Mouse (Mus musculus) neural tube, embryonic 12.5 days (tissue): ENCODE data around the gene Tmem151b. TPM values are rescaled to one million over a fixed set of nuclear protein-coding genes. Genes with fewer than 3 reads are reported as not detected.

Experiments
- ATAC-seq: fragments of 200-750 bp; cut with Nextera tagmentation; 2 replicates; pipeline ENCODE4 v1.8.0; 2017; ENCODE audit warnings: low read depth, mild to moderate bottlenecking, moderate TSS enrichment, moderate library complexity; ENCODE audit not compliant: low FRiP score
- H3K27ac ChIP-seq: fragments of 300-500 bp; sonication (generic); 2 replicates; pipeline ENCODE4 v1.5.1; 2016
- H3K27me3 ChIP-seq: fragments of 300-500 bp; sonication (generic); replicated peaks from 2 replicates; pipeline ENCODE4 v1.6.1; 2016; ENCODE audit warnings: mild to moderate bottlenecking
- H3K36me3 ChIP-seq: fragments of 300-500 bp; sonication (generic); 2 replicates; pipeline ENCODE4 v1.6.1; 2016; ENCODE audit warnings: mild to moderate bottlenecking
- H3K4me1 ChIP-seq: fragments of 300-500 bp; sonication (generic); 2 replicates; pipeline ENCODE4 v1.6.1; 2016
- H3K4me2 ChIP-seq: fragments of 300-500 bp; sonication (generic); replicated peaks from 2 replicates; pipeline ENCODE4 v1.6.1; 2016; ENCODE audit warnings: mild to moderate bottlenecking
- H3K4me3 ChIP-seq: fragments of 300-500 bp; sonication (generic); 2 replicates; pipeline ENCODE4 v1.5.1; 2016
- H3K9ac ChIP-seq: fragments of 300-500 bp; sonication (generic); 2 replicates; pipeline ENCODE4 v1.6.1; 2016; ENCODE audit warnings: mild to moderate bottlenecking
- H3K9me3 ChIP-seq: fragments of 300-500 bp; sonication (generic); 2 replicates; pipeline ENCODE4 v1.6.1; 2016; ENCODE audit warnings: mild to moderate bottlenecking
- WGBS: fragments of 180-500 bp; shearing (Covaris S2); methylation state at CpG from one replicate; pipeline ENCODE4 v1.1.7; 2016; 5-methylcytosine and 5-hydroxymethylcytosine counted together
- polyA plus RNA-seq: library from polyadenylated mRNA; unstranded; fragments of >200 nt; fragmentation: Nextera tagmentation; extraction: Ambion mirVana; gene quantifications from 2 replicates; pipeline ENCODE4 v1.2.1, GENCODE M21; 2016

Gene Tmem151b
- polyA plus RNA-seq, 1 experiment from 2014 or later, result 10.5 TPM

DNA sequence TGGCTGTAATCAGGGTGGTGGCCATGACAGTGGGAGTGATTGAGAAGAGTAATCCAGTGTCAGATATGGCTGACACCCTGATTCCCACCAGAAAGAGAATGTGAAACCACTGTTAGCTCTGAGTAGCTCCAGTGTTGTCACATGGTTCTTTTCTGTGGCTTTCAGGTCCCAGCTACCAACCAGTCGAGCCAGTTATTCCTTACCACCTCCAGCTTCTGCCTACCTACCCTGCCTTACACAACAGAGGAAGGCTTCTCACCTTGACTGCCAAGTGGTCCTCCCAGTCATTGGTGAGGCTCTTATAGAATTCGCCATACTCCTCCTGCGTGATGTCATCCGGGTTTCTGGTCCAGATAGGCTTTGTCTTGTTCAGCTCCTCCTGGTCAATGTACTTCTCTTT lies 20.5 kb upstream of the Tmem151b start:
- Histone ChIP-seq H3K27ac (no peak overlapping the region), H3K4me1 (peaks cover 45% of the 10 kb centered on the region), H3K27me3 (no peaks in the 10 kb centered on the region), H3K36me3 (peaks cover 63% of the 10 kb centered on the region), H3K4me3 (no peak overlapping the region), H3K4me2 (no peak overlapping the region), H3K9me3 (no peaks in the 10 kb centered on the region), H3K9ac (no peak overlapping the region)
- no peak for ATAC-seq
- WGBS, result 89% methylated on average over 4 of the region's 4 CpGs

GRCm38 (mm10) chr17:45568990-45569389 lies 19.5 kb upstream of the Tmem151b start:
- H3K27ac ChIP-seq, result no peak overlapping the region
- no peak overlapping the region for H3K4me2 ChIP-seq
- 88% methylated on average over 12 of the region's 12 CpGs for WGBS
- H3K36me3 ChIP-seq, result peaks cover 63% of the 10 kb centered on the region
- H3K27me3 ChIP-seq, result no peaks in the 10 kb centered on the region
- H3K9ac ChIP-seq, result no peak overlapping the region
- H3K9me3 ChIP-seq, result no peaks in the 10 kb centered on the region
- no peak overlapping the region for H3K4me3 ChIP-seq
- no peak for ATAC-seq
- peaks cover 46% of the 10 kb centered on the region for H3K4me1 ChIP-seq

GRCm38 (mm10) chr17:45567162-45567601 lies 17.7 kb upstream of the Tmem151b start:
- Histone ChIP-seq H3K27ac (no peak overlapping the region), H3K27me3 (no peaks in the 10 kb centered on the region), H3K9ac (0 out of 2 replicates have a peak overlapping the region, but pooled peaks have one; percentile 21), H3K9me3 (no peaks in the 10 kb centered on the region), H3K4me2 (0 out of 2 replicates have a peak overlapping the region, but pooled peaks have one; percentile 1), H3K36me3 (peaks cover 63% of the 10 kb centered on the region), H3K4me3 (no peak overlapping the region), H3K4me1 (peaks cover 46% of the 10 kb centered on the region)
- 21% methylated on average over 4 of the region's 4 CpGs for WGBS
- no peak for ATAC-seq

GRCm38 (mm10) chr17:45566360-45567161 lies 17.1 kb upstream of the Tmem151b start:
- H3K27me3 ChIP-seq, result no peaks in the 10 kb centered on the region
- no peaks in the 10 kb centered on the region for H3K9me3 ChIP-seq
- H3K4me3 ChIP-seq, result no peak overlapping the region
- peaks cover 61% of the 10 kb centered on the region for H3K36me3 ChIP-seq
- WGBS, result 71% methylated on average over 18 of the region's 18 CpGs
- 0 out of 2 replicates have a peak overlapping the region, but pooled peaks have one; percentile 9 for H3K4me2 ChIP-seq
- ATAC-seq, result no peak
- 0 out of 2 replicates have a peak overlapping the region, but pooled peaks have one; percentile 21 for H3K9ac ChIP-seq
- H3K4me1 ChIP-seq, result peaks cover 43% of the 10 kb centered on the region
- no peak overlapping the region for H3K27ac ChIP-seq

DNA sequence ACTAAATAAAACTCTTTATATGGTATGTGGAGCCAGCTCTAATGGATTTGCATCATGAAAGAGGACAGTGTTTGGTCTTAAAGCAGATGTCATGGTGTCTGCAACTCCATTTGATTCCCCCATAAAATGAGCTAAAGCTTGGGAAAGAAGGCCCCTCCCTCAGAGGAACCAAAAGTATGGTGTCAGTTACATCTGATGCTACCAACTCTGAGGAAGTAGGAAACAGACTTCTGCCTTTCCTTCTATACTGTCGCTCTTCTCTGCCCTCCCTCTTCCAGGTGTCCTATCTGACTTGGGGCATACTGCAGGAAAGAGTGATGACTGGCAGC lies 16.5 kb upstream of the Tmem151b start:
- Histone ChIP-seq H3K4me1 (peaks cover 37% of the 10 kb centered on the region), H3K27me3 (no peaks in the 10 kb centered on the region), H3K4me3 (no peak overlapping the region), H3K27ac (no peak overlapping the region), H3K4me2 (0 out of 2 replicates have a peak overlapping the region, but pooled peaks have one; percentile 9), H3K36me3 (peaks cover 55% of the 10 kb centered on the region), H3K9me3 (no peaks in the 10 kb centered on the region), H3K9ac (no peak overlapping the region)
- ATAC-seq, result no peak
- WGBS, result 92% methylated on average over 1 of the region's 1 CpGs

- peaks cover 34% of the 10 kb centered on the region for H3K4me1 ChIP-seq
- peaks cover 46% of the 10 kb centered on the region for H3K36me3 ChIP-seq
These were observed 15.6 kb upstream of the Tmem151b start for GRCm38 (mm10) chr17:45565103-45565502.

GRCm38 (mm10) chr17:45564531-45565084 lies 15.1 kb upstream of the Tmem151b start:
- Histone ChIP-seq H3K4me2 (peak overlapping the region; percentile 95), H3K9ac (peak overlapping the region; percentile 89), H3K4me3 (peak overlapping the region; percentile 79), H3K27ac (peak overlapping the region; percentile 76; the same call in 1 of the 2 replicates), H3K4me1 (peaks cover 29% of the 10 kb centered on the region), H3K36me3 (peaks cover 41% of the 10 kb centered on the region), H3K9me3 (no peaks in the 10 kb centered on the region), H3K27me3 (no peaks in the 10 kb centered on the region)
- peak; percentile 15; the same call in 1 of the 2 replicates for ATAC-seq
- WGBS, result 14% methylated on average over 18 of the region's 18 CpGs

More at GRCm38 (mm10) chr17:45565103-45565502, 15.6 kb upstream of the Tmem151b start:
- Histone ChIP-seq H3K27me3 (no peaks in the 10 kb centered on the region), H3K4me3 (peak overlapping the region; percentile 79), H3K4me2 (peak overlapping the region; percentile 95), H3K9me3 (no peaks in the 10 kb centered on the region), H3K9ac (peak overlapping the region; percentile 89), H3K27ac (no peak overlapping the region)
- no peak for ATAC-seq
- WGBS, result 97% methylated on average over 11 of the region's 11 CpGs

DNA sequence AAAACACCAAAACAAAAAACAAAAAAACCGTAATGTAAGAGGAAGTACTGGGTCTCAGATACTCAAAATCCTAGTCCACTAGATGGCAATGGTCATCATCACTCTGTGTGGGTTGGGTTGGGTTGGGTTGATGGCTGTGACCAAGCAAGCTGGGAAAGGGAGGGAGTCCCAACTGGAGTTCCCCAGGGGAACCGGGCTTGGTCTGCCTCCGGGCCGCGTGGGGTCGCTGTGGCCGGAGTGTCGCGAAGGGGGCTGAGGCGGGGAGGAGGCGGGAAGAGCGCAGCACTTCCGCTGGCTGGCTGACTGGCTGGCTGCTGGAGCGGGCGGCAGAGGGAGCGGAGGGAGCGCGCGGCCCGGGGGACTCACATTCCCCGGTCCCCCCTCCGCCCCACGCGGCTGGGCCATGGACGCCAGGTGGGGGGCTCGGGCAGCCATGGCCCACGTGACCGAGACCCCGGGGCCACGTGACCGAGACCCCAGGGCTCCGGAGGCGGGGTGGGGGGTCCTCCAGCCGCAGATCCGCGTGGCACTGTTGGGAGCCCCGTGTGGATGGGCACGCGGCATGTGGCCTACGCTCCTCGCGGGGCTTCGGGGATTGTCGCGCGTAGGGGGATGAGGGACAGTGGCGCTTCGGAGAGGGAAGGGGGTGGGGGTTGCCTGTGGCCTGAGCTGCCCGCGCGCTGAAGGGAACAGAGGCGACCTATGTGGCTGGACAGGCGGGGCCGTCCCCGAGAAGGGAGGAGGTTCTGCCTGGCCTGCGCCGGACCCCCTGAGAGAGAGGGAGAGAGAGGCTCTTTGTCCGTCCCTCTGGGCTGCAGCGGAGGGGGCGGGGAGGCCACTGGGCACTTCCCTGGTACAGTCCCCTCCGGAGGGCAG lies 14.4 kb upstream of the Tmem151b start, which contains the start of gene Slc35b2:
Gene Slc35b2, plus strand, starts transcription at position 220 of the 876 bp plus-strand sequence.
- Histone ChIP-seq H3K4me1 (peaks cover 29% of the 10 kb centered on the region), H3K36me3 (peaks cover 34% of the 10 kb centered on the region), H3K9ac (peak within 1 kb of the TSS; percentile 89), H3K27ac (peak within 1 kb of the TSS; percentile 76), H3K9me3 (no peaks in the 10 kb centered on the region), H3K27me3 (no peaks in the 10 kb centered on the region), H3K4me2 (peak within 1 kb of the TSS; percentile 95), H3K4me3 (peak within 1 kb of the TSS; percentile 79)
- 1% methylated on average over 59 of the region's 61 CpGs for WGBS
- peak; percentile 88 for ATAC-seq

DNA sequence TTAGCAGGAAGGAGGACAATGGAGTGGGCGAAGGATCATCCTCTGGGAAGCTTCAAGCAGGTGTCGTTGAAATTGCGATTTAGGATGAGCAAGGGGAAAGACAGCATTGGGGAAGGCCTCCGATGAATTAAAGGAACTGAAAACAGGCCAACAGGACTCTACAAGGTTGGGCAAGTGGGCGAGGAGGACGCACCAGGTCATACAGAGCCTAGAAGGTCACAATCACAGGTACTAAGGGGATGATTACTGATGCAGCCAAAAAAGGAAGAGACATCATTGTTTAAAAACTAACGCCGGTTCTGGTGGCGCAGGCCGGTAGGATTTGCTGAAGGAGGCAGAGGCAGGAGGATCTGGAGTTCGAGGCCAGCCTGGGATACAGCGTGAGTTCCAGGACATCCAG lies 13.7 kb upstream of the Tmem151b start:
- 81% methylated on average over 12 of the region's 12 CpGs for WGBS
- no peaks in the 10 kb centered on the region for H3K27me3 ChIP-seq
- no peak overlapping the region for H3K27ac ChIP-seq
- H3K36me3 ChIP-seq, result peaks cover 27% of the 10 kb centered on the region
- H3K4me1 ChIP-seq, result peaks cover 25% of the 10 kb centered on the region
- ATAC-seq, result no peak
- no peaks in the 10 kb centered on the region for H3K9me3 ChIP-seq
- H3K4me3 ChIP-seq, result no peak overlapping the region
- H3K9ac ChIP-seq, result no peak overlapping the region
- H3K4me2 ChIP-seq, result peak overlapping the region; percentile 95; the same call in 1 of the 2 replicates

DNA sequence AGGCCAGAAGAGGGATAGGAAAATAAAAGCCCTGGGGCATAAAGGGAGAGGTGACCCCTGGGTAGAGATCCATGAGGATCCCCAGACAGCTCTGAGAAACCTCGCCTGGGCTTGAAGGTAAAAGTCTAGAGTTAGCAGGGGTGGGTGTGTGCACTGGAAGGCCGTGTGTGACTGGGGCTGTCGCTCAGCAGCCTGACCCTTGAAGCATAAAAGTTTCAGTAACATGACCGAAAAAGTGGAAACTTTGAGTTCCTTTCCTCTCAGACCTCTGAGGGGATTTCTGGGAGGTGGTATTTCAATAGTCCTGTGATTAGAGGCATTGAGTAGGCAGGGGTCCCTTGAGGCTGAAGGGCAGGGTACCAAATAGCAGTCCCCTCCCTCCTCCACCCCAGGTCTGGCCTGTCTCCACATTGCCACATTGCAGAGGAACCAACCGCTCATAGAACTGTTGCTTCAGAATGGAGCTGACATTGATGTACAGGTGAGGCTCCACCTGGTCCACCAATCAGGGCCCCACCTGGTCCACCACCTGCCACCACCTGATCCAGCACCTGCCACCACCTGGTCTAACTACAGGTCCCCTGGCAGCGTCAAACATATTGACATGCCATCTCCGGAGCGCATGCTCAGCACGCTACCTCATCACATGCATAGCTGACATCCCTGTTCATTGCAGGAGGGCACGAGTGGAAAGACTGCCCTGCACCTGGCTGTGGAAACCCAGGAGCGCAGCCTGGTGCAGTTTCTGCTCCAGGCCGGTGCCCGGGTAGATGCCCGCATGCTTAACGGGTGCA lies 10.5 kb upstream of the Tmem151b start:
- H3K27me3 ChIP-seq, result peaks cover 12% of the 10 kb centered on the region
- no peak overlapping the region for H3K27ac ChIP-seq
- no peak overlapping the region for H3K4me3 ChIP-seq
- no peak overlapping the region for H3K9ac ChIP-seq
- H3K9me3 ChIP-seq, result no peaks in the 10 kb centered on the region
- peaks cover 26% of the 10 kb centered on the region for H3K4me1 ChIP-seq
- WGBS, result 88% methylated on average over 15 of the region's 15 CpGs
- no peaks in the 10 kb centered on the region for H3K36me3 ChIP-seq
- H3K4me2 ChIP-seq, result no peak overlapping the region
- no peak for ATAC-seq
